Mouse (Mus musculus): Measurements from ENCODE around the gene Icmt. TPM values are rescaled to one million over a fixed set of nuclear protein-coding genes. Genes with fewer than 3 reads are reported as not detected.

Gene Icmt
- total RNA-seq, 2 experiments from 2014 or later = 22.8 to 23.4 TPM

DNA sequence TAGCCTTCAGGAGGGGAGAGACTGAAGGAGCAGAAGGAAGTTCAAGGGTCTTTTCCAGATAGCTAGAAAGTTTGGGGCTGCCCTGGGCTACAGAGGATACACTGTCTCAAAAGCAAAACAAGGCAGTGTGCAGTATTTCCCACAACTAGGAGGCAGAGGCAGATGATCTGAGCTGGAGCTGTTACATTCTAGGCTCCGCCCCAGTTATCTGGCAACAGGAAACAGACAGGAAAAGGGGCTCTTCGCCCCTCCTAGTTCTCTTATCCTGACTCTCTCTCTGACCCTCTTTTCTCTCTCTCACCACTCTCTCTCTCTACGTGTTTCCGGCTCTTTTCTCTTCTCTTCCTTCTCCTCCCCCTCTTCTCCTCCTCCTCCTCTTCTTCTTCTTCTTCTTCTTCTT, 1.1 kb upstream of the Icmt start:
- DNase-seq = no peak
- intact Hi-C loops (cut with DNase I) = no loop called here

GRCm38 (mm10) chr4:152296371-152296770, 656 bp upstream of the Icmt start:
- DNase-seq = no peak
- intact Hi-C loops (cut with DNase I) = no loop called here

DNA sequence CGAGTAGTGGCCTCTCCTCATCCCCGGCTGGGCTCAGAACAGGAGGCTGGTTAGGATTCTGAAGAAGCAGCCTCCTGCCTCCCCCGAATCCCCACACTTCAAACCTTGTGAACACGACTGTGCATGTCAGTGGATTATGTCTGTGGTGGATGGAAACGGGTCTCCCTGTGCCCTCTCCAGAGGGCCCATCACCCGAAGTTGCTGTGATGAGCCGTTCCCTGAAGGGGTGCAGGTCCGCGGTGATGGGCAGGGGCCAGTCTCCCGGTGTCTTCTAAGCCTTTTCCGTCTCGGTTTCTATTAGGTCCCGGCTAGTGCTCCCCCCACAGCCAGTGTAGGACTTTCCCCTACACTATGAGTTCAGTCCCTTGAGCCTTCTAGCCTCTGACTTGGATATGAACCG, 1.8 kb downstream of the Icmt start:
- intact Hi-C loops (cut with DNase I) = no loop called here
- DNase-seq = no peak

DNA sequence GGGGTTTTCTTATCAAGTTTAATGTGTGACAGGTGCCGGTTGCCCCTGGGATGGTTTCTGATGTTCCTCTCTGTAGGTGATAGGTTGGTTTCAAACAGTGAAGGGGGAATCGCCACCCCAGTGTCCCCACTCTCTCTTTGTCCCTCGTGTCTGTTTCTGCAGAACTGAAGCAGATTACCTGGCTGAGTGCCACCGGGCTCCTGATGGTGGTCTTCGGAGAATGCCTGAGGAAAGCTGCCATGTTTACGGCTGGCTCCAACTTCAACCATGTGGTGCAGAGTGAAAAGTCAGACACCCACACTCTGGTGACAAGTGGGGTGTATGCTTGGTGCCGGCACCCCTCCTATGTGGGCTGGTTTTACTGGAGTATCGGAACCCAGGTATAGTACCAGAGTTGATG, 3.3 kb downstream of the Icmt start:
- intact Hi-C loops (cut with DNase I) = no loop called here
- peak; percentile 80 for DNase-seq

DNA sequence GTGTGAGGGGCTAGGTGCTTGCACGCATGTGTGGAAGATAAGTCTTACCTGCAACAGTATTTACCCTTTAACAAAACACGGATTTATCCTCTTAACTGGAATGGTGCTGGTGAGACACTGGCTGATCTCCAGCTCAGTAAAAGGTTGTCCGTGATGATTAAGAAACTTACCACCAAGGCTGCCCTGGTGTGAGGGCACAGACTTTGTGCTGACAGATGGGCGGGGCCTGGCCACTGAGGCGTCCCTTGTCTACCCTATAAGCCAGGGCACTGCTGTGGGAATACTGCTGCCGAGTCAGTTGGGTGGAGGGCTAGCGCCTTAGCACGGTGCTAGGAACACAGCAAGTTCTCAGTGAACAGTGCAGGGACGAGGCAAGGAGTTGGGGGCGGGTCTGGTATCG, 5.0 kb downstream of the Icmt start:
- no peak for DNase-seq
- intact Hi-C loops (cut with DNase I) = no loop called here

GRCm38 (mm10) chr4:152303172-152303571, 6.1 kb downstream of the Icmt start:
- no peak for DNase-seq
- intact Hi-C loops (cut with DNase I) = no loop called here

GRCm38 (mm10) chr4:152304685-152305084, 7.7 kb downstream of the Icmt start:
- peak; percentile 87 for DNase-seq
- intact Hi-C loops (cut with DNase I) = no loop called here

GRCm38 (mm10) chr4:152305991-152306390, 9.0 kb downstream of the Icmt start:
- intact Hi-C loops (cut with DNase I) = no loop called here

GRCm38 (mm10) chr4:152307542-152307941, 10.5 kb downstream of the Icmt start:
- intact Hi-C loops (cut with DNase I) = no loop called here
- DNase-seq = no peak

More at GRCm38 (mm10) chr4:152305991-152306390, 9.0 kb downstream of the Icmt start:
- DNase-seq = no peak

GRCm38 (mm10) chr4:152312186-152312585, 15.2 kb downstream of the Icmt start:
- DNase-seq = no peak
- intact Hi-C loops (cut with DNase I) = no loop called here

DNA sequence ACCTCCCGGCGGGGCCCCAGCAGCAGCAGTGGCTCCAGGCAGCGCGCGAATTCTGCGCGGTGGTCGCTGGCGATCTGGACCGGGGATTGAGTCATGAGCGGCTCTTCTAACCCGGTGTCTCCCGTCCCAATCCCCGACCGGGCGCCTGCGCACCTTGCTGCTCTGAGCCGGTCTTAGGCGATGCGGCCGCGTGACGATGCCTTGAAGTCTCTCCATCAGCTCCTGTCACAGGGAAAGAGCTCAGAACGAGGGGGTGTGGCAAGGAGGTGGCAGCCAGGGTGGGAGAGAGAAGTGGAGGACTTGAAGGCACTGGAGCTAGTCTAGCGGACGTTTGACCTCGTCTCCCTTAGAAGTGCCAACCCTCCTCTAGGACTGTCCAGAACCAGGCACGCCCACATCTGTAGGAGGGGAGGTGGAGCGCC, 16.2 kb downstream of the Icmt start:
- no peak for DNase-seq

GRCm38 (mm10) chr4:152313934-152314333, 16.9 kb downstream of the Icmt start:
- intact Hi-C loops (cut with DNase I) = no loop called here
- DNase-seq = peak; percentile 65

More for the DNA sequence above, 16.2 kb downstream of the Icmt start:
- intact Hi-C loops (cut with DNase I) = no loop called here

DNA sequence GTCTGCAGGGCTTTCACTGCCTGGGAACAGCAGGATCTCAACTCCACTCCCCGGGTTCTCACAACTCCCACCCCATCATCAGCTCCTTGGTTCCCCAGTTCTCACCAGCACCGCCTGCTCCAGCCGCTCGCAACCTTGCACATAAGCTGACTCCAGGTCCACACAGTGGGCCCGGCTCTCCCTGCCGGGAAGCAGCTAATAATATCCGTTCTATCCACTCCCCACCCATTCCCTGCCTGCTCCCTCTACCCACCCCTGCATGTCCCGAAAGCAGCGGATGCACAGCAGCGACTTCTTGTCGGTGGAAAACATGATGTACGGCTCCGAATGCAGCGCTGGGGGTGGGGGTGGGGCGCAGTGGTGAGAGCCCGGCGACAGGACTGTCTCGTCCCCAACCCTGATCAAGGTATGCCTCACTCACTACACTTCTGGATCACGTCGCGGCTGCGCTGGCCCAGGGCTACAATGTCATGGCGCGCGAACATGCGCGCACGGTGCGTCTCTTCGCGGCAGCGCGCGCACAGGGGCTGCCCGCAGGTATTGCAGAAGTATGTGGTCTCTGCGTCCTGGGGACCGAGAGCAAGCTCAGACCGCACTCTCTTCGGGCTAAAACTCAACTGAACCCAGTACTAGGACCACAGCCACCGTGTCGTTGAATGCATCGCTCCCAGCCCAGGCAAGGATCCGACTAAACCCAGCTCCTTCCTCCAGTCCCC, 18.6 kb downstream of the Icmt start:
- no peak for DNase-seq
- intact Hi-C loops (cut with DNase I) = no loop called here

GRCm38 (mm10) chr4:152317631-152318033, 20.6 kb downstream of the Icmt start:
- DNase-seq = peak; percentile 43
- intact Hi-C loops (cut with DNase I) = no loop called here

- DNase-seq = peak; percentile 47
- intact Hi-C loops (cut with DNase I) = no loop called here
These were observed 21.6 kb downstream of the Icmt start, which contains the start of gene Rnf207 for GRCm38 (mm10) chr4:152318517-152319234. Gene Rnf207 (minus strand): TSS chr4:152318993.

- no peak for DNase-seq
- intact Hi-C loops (cut with DNase I) = no loop called here
These were observed 24.4 kb downstream of the Icmt start for GRCm38 (mm10) chr4:152321464-152321863.

GRCm38 (mm10) chr4:152324641-152325562, 27.9 kb downstream of the Icmt start:
- no peak for DNase-seq
- intact Hi-C loops (cut with DNase I) = no loop called here

- DNase-seq = peak; percentile 93
- intact Hi-C loops (cut with DNase I) = no loop called here
These were observed 28.8 kb downstream of the Icmt start, which contains the start of gene Rpl22 for GRCm38 (mm10) chr4:152325574-152326411. Gene Rpl22 (plus strand): TSS chr4:152325742.

DNA sequence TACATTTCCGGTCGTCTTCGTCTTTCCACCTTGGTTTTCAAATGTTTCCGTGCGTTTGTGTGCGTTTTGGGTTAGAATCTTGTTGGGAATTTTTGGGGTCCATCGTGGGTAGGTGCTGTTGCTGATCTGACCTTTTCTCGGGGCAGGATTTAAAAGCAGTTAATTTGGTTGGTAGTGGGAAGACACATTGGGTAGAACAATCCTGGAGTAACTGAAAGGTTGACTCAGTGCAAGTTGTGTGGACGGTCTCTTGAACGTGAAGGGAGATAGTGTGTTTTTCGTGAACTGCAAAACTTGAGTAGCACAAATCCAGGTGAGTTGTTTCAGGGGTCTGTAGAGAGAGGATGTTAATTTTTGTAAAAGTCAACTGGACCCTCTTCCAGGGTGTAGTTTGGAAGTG, 29.5 kb downstream of the Icmt start:
- no peak for DNase-seq
- intact Hi-C loops (cut with DNase I) = no loop called here

GRCm38 (mm10) chr4:152328691-152329090, 31.7 kb downstream of the Icmt start:
- DNase-seq = peak; percentile 58
- intact Hi-C loops (cut with DNase I) = no loop called here

All from left cerebral cortex, postnatal 4 days (tissue).